Mouse (Mus musculus) adrenal gland, adult 2 months (tissue): ENCODE measurements around the gene Atad2b. TPM values are rescaled to one million over a fixed set of nuclear protein-coding genes. Genes with fewer than 3 reads are reported as not detected.

Source experiments
- DNase-seq: peaks from one replicate; pipeline ENCODE4 v3.0.0; 2021
- polyA plus RNA-seq: library from polyadenylated mRNA; depleted of rRNA; stranded (reverse); fragments of >200 nt; gene quantifications from 2 replicates; pipeline ENCODE4 v1.2.3, GENCODE M21; 2012; rRNA removed
- total RNA-seq, 2 experiments: library from RNA; stranded (reverse); gene quantifications; 2 replicates each; pipeline ENCODE4 v1.2.3; 2021

Atad2b gene
- total and polyA plus RNA-seq, 3 experiments = 17.6 to 29.7 (median 25.5) TPM

- no peak for DNase-seq
Measured at GRCm38 (mm10) chr12:5084714-5085113, 167.6 kb downstream of the Atad2b start.

GRCm38 (mm10) chr12:5087787-5088519, 170.8 kb downstream of the Atad2b start:
- DNase-seq = peak; percentile 21

GRCm38 (mm10) chr12:5088639-5089038, 171.5 kb downstream of the Atad2b start:
- DNase-seq = no peak

Other genes starting within 250 kb of the Atad2b start
- under 1 TPM; 0.12 to 0.35 TPM for gene Fam228a, start 178.9 kb upstream of the Atad2b start, total RNA-seq
- 0.09 TPM in 1 of 2 replicates, not detected in the other for gene Fam228a, start 178.9 kb upstream of the Atad2b start, polyA plus RNA-seq
- 1 to 10 TPM; 1.4 to 2.9 TPM for gene Pfn4, start 148.3 kb upstream of the Atad2b start, total RNA-seq
- gene Pfn4, start 148.3 kb upstream of the Atad2b start, polyA plus RNA-seq = 0.03 and 0.29 TPM in 2 replicates
- 1 to 10 TPM; 3.7 to 3.8 TPM for gene Fam228b, start 148.1 kb upstream of the Atad2b start, total RNA-seq
- 0.82 and 3.2 TPM in 2 replicates for gene Fam228b, start 148.1 kb upstream of the Atad2b start, polyA plus RNA-seq
- 100 to 1,000 TPM; 117 to 145 TPM for gene Sf3b6, start 99.8 kb upstream of the Atad2b start, total RNA-seq
- 7.1 and 9.4 TPM in 2 replicates for gene Sf3b6, start 99.8 kb upstream of the Atad2b start, polyA plus RNA-seq
- gene Fkbp1b, start 75.8 kb upstream of the Atad2b start, total RNA-seq = 1 to 10 TPM; 4.2 to 9.6 TPM
- 5.2 and 8.9 TPM in 2 replicates for gene Fkbp1b, start 75.8 kb upstream of the Atad2b start, polyA plus RNA-seq
- 1 to 10 TPM; 7.1 to 7.7 TPM for gene Wdcp, start 74.0 kb upstream of the Atad2b start, total RNA-seq
- 3.5 and 3.8 TPM in 2 replicates for gene Wdcp, start 74.0 kb upstream of the Atad2b start, polyA plus RNA-seq
- gene Mfsd2b, start 43.0 kb upstream of the Atad2b start, total RNA-seq = under 1 TPM; 0.55 to 0.61 TPM
- 1.0 and 2.3 TPM in 2 replicates for gene Mfsd2b, start 43.0 kb upstream of the Atad2b start, polyA plus RNA-seq
- 10 to 100 TPM; 50.1 TPM for gene Ubxn2a, start 9.6 kb upstream of the Atad2b start, total RNA-seq
- gene Ubxn2a, start 9.6 kb upstream of the Atad2b start, polyA plus RNA-seq = 7.1 and 8.6 TPM in 2 replicates